Mouse (Mus musculus) liver, embryonic 13.5 days (tissue): ENCODE data around the gene Scaf11. TPM values are rescaled to one million over a fixed set of nuclear protein-coding genes. Genes with fewer than 3 reads are reported as not detected.

ENCODE experiments used
- ATAC-seq: fragments of 200-750 bp; cut with Nextera tagmentation; 2 replicates; pipeline ENCODE4 v1.8.0; 2017; ENCODE audit warnings: low read depth, mild to moderate bottlenecking, moderate number of reproducible peaks, moderate library complexity
- DNase-seq: peaks from one replicate; pipeline ENCODE4 v3.0.0; 2022
- H3K27ac ChIP-seq: fragments of 300-500 bp; sonication (generic); 2 replicates; pipeline ENCODE4 v1.5.1; 2015; ENCODE audit warnings: moderate library complexity, mild to moderate bottlenecking, inconsistent platforms
- H3K27me3 ChIP-seq: fragments of 300-500 bp; sonication (generic); 2 replicates; pipeline ENCODE4 v1.6.1; 2015; ENCODE audit warnings: mild to moderate bottlenecking, inconsistent platforms
- H3K36me3 ChIP-seq: fragments of 300-500 bp; sonication (generic); 2 replicates; pipeline ENCODE4 v1.6.1; 2015; ENCODE audit warnings: mild to moderate bottlenecking, inconsistent platforms
- H3K4me1 ChIP-seq: fragments of 300-500 bp; sonication (generic); replicated peaks from 2 replicates; pipeline ENCODE4 v1.6.1; 2015; ENCODE audit warnings: inconsistent platforms
- H3K4me2 ChIP-seq: fragments of 300-500 bp; sonication (generic); 2 replicates; pipeline ENCODE4 v1.6.1; 2015; ENCODE audit warnings: inconsistent platforms, mild to moderate bottlenecking, moderate library complexity
- H3K4me3 ChIP-seq: fragments of 300-500 bp; sonication (generic); replicated peaks from 2 replicates; pipeline ENCODE4 v1.5.1; 2015; ENCODE audit warnings: mild to moderate bottlenecking, inconsistent platforms
- H3K9ac ChIP-seq: fragments of 300-500 bp; sonication (generic); 2 replicates; pipeline ENCODE4 v1.6.1; 2015; ENCODE audit warnings: mild to moderate bottlenecking, inconsistent platforms
- H3K9me3 ChIP-seq: fragments of 300-500 bp; sonication (generic); replicated peaks from 2 replicates; pipeline ENCODE4 v1.6.1; 2016; ENCODE audit warnings: inconsistent platforms
- WGBS: fragments of 180-500 bp; shearing (Covaris S2); methylation state at CpG from one replicate; pipeline ENCODE4 v1.1.7; 2015; ENCODE audit not compliant: insufficient replicate concordance; 5-methylcytosine and 5-hydroxymethylcytosine counted together
- microRNA-seq: library from miRNA; unstranded; fragments of <30 nt; microRNA quantifications from one replicate; pipeline ENCODE4, GENCODE M21; 2016
- polyA plus RNA-seq: library from polyadenylated mRNA; unstranded; fragments of >200 nt; fragmentation: Nextera tagmentation; extraction: Ambion mirVana; gene quantifications from 2 replicates; pipeline ENCODE4 v1.2.1, GENCODE M21; 2015

Scaf11 gene
- polyA plus RNA-seq, 1 experiment from 2014 or later, result 53.4 TPM

- Histone ChIP-seq H3K9me3 (no peaks in the 10 kb centered on the region), H3K4me3 (no peak overlapping the region), H3K27me3 (no peaks in the 10 kb centered on the region), H3K4me1 (no peaks in the 10 kb centered on the region), H3K27ac (no peak overlapping the region), H3K36me3 (peaks cover 92% of the 10 kb centered on the region), H3K4me2 (no peak overlapping the region), H3K9ac (no peak overlapping the region)
- no peak for ATAC-seq
- no peak for DNase-seq
- 86% methylated on average over 11 of the region's 11 CpGs for WGBS
These were observed 94.3 kb downstream of the Scaf11 start for GRCm38 (mm10) chr15:96366176-96366963.

DNA sequence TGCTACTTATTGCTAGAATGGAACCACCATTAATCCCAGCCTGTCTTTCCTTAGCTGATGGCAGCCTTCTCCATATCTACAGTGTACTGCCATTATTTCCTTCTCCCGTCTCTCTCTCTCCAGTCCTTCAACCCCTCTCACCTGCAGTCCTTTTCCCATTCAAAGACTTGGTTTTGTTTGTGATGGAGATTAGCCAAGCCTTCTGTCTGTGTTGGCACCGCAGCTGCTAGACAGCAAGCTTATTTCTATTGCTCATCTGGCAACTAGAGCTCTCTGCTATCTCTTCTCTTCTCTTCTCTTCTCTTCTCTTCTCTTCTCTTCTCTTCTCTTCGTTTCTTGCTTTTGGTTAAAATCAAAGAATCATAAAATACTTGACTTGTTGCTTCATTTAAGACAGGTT is 95.3 kb downstream of the Scaf11 start:
- no peaks in the 10 kb centered on the region for H3K9me3 ChIP-seq
- H3K4me2 ChIP-seq, result no peak overlapping the region
- no peak overlapping the region for H3K4me3 ChIP-seq
- peaks cover 90% of the 10 kb centered on the region for H3K36me3 ChIP-seq
- 79% methylated on average over 3 of the region's 3 CpGs for WGBS
- no peaks in the 10 kb centered on the region for H3K4me1 ChIP-seq
- H3K27ac ChIP-seq, result no peak overlapping the region
- DNase-seq (no peak), ATAC-seq (no peak)
- no peaks in the 10 kb centered on the region for H3K27me3 ChIP-seq
- H3K9ac ChIP-seq, result no peak overlapping the region

Small RNA genes lying within 50 kb of the gene (microRNA-seq; reads per million reads assigned to microRNA genes)
- gene Gm25397, result not detected

Other genes with a start within 250 kb of the Scaf11 start
- gene Arid2, start 173.3 kb downstream of the Scaf11 start, polyA plus RNA-seq, result 7.9 and 9.6 TPM in 2 replicates
- gene Slc38a1, start 182.1 kb upstream of the Scaf11 start, polyA plus RNA-seq, result 29.6 and 40.1 TPM in 2 replicates
- gene Slc38a2, start 238.9 kb upstream of the Scaf11 start, polyA plus RNA-seq, result 33.8 and 45.3 TPM in 2 replicates